Mouse (Mus musculus): ENCODE measurements around the gene Klf4.

- TF ChIP-seq CTCF (IDR thresholded peaks at IDR 0.05) (no peak), POLR2A (IDR thresholded peaks at IDR 0.05; ENCODE audit: insufficient read depth, low read depth, low read length) (no peak)
Observed at GRCm38 (mm10) chr4:55541221-55541620, 9.0 kb upstream of the Klf4 start.

Data from heart, adult 2 months (tissue).